Mouse (Mus musculus) stomach, embryonic 16.5 days (tissue): ENCODE results near the gene Aldh3a1. TPM values are rescaled to one million over a fixed set of nuclear protein-coding genes. Genes with fewer than 3 reads are reported as not detected.

ENCODE experiments used
- ATAC-seq: fragments of 200-750 bp; cut with Nextera tagmentation; 2 replicates; pipeline ENCODE4 v1.8.0; 2017; ENCODE audit warnings: moderate number of reproducible peaks, moderate TSS enrichment; ENCODE audit not compliant: insufficient read depth, low FRiP score
- H3K27ac ChIP-seq: fragments of 300-500 bp; sonication (generic); 2 replicates; pipeline ENCODE4 v1.5.1; 2014; ENCODE audit warnings: low read length
- H3K27me3 ChIP-seq: fragments of 300-500 bp; sonication (generic); 2 replicates; pipeline ENCODE4 v1.6.1; 2014; ENCODE audit warnings: low read length, control low read depth, mixed read lengths; ENCODE audit not compliant: control insufficient read depth, insufficient read depth
- H3K36me3 ChIP-seq: fragments of 300-500 bp; sonication (generic); 2 replicates; pipeline ENCODE4 v1.6.1; 2014; ENCODE audit warnings: low read length; ENCODE audit not compliant: control insufficient read depth, insufficient read depth
- H3K4me1 ChIP-seq: fragments of 300-500 bp; sonication (generic); 2 replicates; pipeline ENCODE4 v1.6.1; 2014; ENCODE audit warnings: low read length, control low read depth, mixed read lengths; ENCODE audit not compliant: control insufficient read depth, insufficient read depth
- H3K4me2 ChIP-seq: fragments of 300-500 bp; sonication (generic); 2 replicates; pipeline ENCODE4 v1.6.1; 2014; ENCODE audit warnings: low read depth, low read length, mixed read lengths
- H3K4me3 ChIP-seq: fragments of 300-500 bp; sonication (generic); replicated peaks from 2 replicates; pipeline ENCODE4 v1.5.1; 2014; ENCODE audit warnings: mild to moderate bottlenecking, low read length
- H3K9ac ChIP-seq: fragments of 300-500 bp; sonication (generic); 2 replicates; pipeline ENCODE4 v1.6.1; 2014; ENCODE audit warnings: low read length
- H3K9me3 ChIP-seq: fragments of 300-500 bp; sonication (generic); replicated peaks from 2 replicates; pipeline ENCODE4 v1.6.1; 2016; ENCODE audit warnings: low read length, control low read depth; ENCODE audit not compliant: control insufficient read depth
- WGBS: fragments of 180-500 bp; shearing (Covaris S2); extraction: QIAGEN DNeasy Blood & Tissue Kit; methylation state at CpG from one replicate; pipeline ENCODE4 v1.1.7; 2014; 5-methylcytosine and 5-hydroxymethylcytosine counted together
- polyA plus RNA-seq: library from polyadenylated mRNA; unstranded; fragments of >200 nt; fragmentation: Nextera tagmentation; extraction: Ambion mirVana; gene quantifications from 2 replicates; pipeline ENCODE4 v1.2.1, GENCODE M21; 2015

Gene Aldh3a1
- polyA plus RNA-seq, 1 experiment from 2014 or later: 0.32 TPM

- Histone ChIP-seq H3K9me3 (no peaks in the 10 kb centered on the region), H3K4me2 (no peak overlapping the region), H3K4me3 (no peak overlapping the region), H3K36me3 (no peaks in the 10 kb centered on the region), H3K27me3 (no peaks in the 10 kb centered on the region), H3K27ac (no peak overlapping the region), H3K4me1 (peaks cover 3% of the 10 kb centered on the region; the same call in 1 of the 2 replicates), H3K9ac (no peak overlapping the region)
- ATAC-seq: no peak
- WGBS: 92% methylated on average over 3 of the region's 3 CpGs
Observed at GRCm38 (mm10) chr11:61206136-61206535, 1.2 kb upstream of the Aldh3a1 start.

GRCm38 (mm10) chr11:61208316-61208715 lies 979 bp downstream of the Aldh3a1 start:
- no peaks in the 10 kb centered on the region for H3K36me3 ChIP-seq
- peaks cover 3% of the 10 kb centered on the region; the same call in 1 of the 2 replicates for H3K4me1 ChIP-seq
- no peak overlapping the region for H3K4me3 ChIP-seq
- H3K27me3 ChIP-seq: peaks cover 2% of the 10 kb centered on the region; the same call in 1 of the 2 replicates
- H3K27ac ChIP-seq: no peak overlapping the region
- 61% methylated on average over 10 of the region's 10 CpGs for WGBS
- no peak for ATAC-seq
- no peaks in the 10 kb centered on the region for H3K9me3 ChIP-seq
- H3K4me2 ChIP-seq: no peak overlapping the region
- no peak overlapping the region for H3K9ac ChIP-seq

- Histone ChIP-seq H3K27ac (no peak overlapping the region), H3K4me2 (no peak overlapping the region), H3K4me1 (peaks cover 3% of the 10 kb centered on the region; the same call in 1 of the 2 replicates), H3K4me3 (no peak overlapping the region), H3K9me3 (no peaks in the 10 kb centered on the region), H3K27me3 (peaks cover 2% of the 10 kb centered on the region; the same call in 1 of the 2 replicates), H3K9ac (no peak overlapping the region), H3K36me3 (no peaks in the 10 kb centered on the region)
- 35% methylated on average over 20 of the region's 20 CpGs for WGBS
- no peak for ATAC-seq
Observed at GRCm38 (mm10) chr11:61212102-61212501, 4.8 kb downstream of the Aldh3a1 start.

GRCm38 (mm10) chr11:61215936-61216335 lies 8.6 kb downstream of the Aldh3a1 start:
- WGBS: 70% methylated on average over 3 of the region's 3 CpGs
- Histone ChIP-seq H3K4me3 (no peak overlapping the region), H3K27me3 (peaks cover 2% of the 10 kb centered on the region; the same call in 1 of the 2 replicates), H3K27ac (no peak overlapping the region), H3K9ac (no peak overlapping the region), H3K36me3 (no peaks in the 10 kb centered on the region), H3K4me2 (no peak overlapping the region), H3K9me3 (no peaks in the 10 kb centered on the region), H3K4me1 (0 out of 2 replicates have a peak, but pooled peaks cover 4% of the 10 kb centered on the region)
- no peak for ATAC-seq

- no peak for ATAC-seq
- no peak overlapping the region for H3K27ac ChIP-seq
- WGBS: 47% methylated on average over 9 of the region's 9 CpGs
- no peaks in the 10 kb centered on the region for H3K9me3 ChIP-seq
- no peak overlapping the region for H3K4me3 ChIP-seq
- no peaks in the 10 kb centered on the region for H3K36me3 ChIP-seq
- H3K4me1 ChIP-seq: 0 out of 2 replicates have a peak, but pooled peaks cover 4% of the 10 kb centered on the region
- no peak overlapping the region for H3K9ac ChIP-seq
- H3K4me2 ChIP-seq: no peak overlapping the region
- H3K27me3 ChIP-seq: no peaks in the 10 kb centered on the region
Observed at GRCm38 (mm10) chr11:61220156-61220881, 13.0 kb downstream of the Aldh3a1 start.

GRCm38 (mm10) chr11:61222007-61222406 lies 14.7 kb downstream of the Aldh3a1 start:
- Histone ChIP-seq H3K9me3 (no peaks in the 10 kb centered on the region), H3K27me3 (no peaks in the 10 kb centered on the region), H3K4me3 (no peak overlapping the region), H3K4me2 (no peak overlapping the region), H3K9ac (no peak overlapping the region), H3K4me1 (peaks cover 12% of the 10 kb centered on the region), H3K27ac (no peak overlapping the region), H3K36me3 (no peaks in the 10 kb centered on the region)
- 83% methylated on average over 1 of the region's 1 CpGs for WGBS
- ATAC-seq: no peak

- Histone ChIP-seq H3K9me3 (no peaks in the 10 kb centered on the region), H3K27me3 (no peaks in the 10 kb centered on the region), H3K27ac (no peak overlapping the region), H3K36me3 (no peaks in the 10 kb centered on the region), H3K9ac (no peak overlapping the region), H3K4me3 (no peak overlapping the region), H3K4me1 (peaks cover 12% of the 10 kb centered on the region), H3K4me2 (no peak overlapping the region)
- ATAC-seq: no peak
- 84% methylated on average over 9 of the region's 9 CpGs for WGBS
Observed at GRCm38 (mm10) chr11:61222971-61223745, 15.8 kb downstream of the Aldh3a1 start.

GRCm38 (mm10) chr11:61224234-61224744 lies 17.0 kb downstream of the Aldh3a1 start:
- Histone ChIP-seq H3K4me1 (peaks cover 12% of the 10 kb centered on the region), H3K9me3 (no peaks in the 10 kb centered on the region), H3K36me3 (no peaks in the 10 kb centered on the region), H3K4me2 (no peak overlapping the region), H3K4me3 (no peak overlapping the region), H3K9ac (no peak overlapping the region), H3K27me3 (no peaks in the 10 kb centered on the region), H3K27ac (no peak overlapping the region)
- WGBS: 71% methylated on average over 6 of the region's 6 CpGs
- ATAC-seq: no peak

- 78% methylated on average over 10 of the region's 10 CpGs for WGBS
- no peak overlapping the region for H3K4me3 ChIP-seq
- no peaks in the 10 kb centered on the region for H3K27me3 ChIP-seq
- H3K4me2 ChIP-seq: no peak overlapping the region
- H3K27ac ChIP-seq: no peak overlapping the region
- peaks cover 12% of the 10 kb centered on the region for H3K4me1 ChIP-seq
- no peak overlapping the region for H3K9ac ChIP-seq
- H3K36me3 ChIP-seq: no peaks in the 10 kb centered on the region
- H3K9me3 ChIP-seq: no peaks in the 10 kb centered on the region
- ATAC-seq: no peak
Observed at GRCm38 (mm10) chr11:61224907-61225306, 17.6 kb downstream of the Aldh3a1 start.
